In the genomic region with DNA sequence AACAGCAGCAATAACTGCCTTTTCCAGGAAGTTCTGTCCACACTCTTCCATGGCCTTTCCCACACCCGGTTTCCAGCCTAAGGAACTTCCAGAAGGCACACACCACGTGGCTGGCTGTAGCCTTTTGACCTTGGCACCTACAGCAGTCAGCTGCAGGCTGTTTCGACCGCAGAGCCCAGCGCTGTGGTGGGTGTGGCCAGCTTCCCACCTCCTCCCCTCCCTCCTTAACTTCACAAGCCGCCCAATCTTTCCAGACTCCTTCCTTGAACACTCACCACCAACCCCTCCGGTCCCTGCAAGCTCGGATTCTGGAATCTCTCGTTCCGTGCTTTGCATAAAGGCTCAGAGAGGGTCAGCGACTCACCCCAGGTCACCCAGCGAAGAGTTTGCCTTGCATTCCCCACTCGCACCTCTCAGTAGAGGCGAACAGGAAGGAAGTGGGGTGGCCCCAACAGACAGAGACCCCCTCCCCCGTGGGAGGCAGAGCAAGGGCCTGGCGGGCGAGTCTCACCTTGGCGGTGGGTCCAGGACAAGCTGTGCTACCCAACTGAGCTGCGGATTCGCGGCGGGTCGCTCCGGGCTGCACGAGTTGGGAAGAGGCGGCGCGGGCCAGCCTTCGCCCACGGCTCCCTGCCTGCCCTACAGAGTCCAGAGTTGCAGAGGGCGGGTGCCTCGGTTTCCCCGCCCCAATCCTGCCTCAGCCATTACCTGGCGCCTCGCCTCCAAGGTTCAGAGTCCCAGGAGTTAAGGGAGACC, we compare ENCODE assay signal across 8 mouse cellular contexts. TPM values are rescaled to one million over a fixed set of nuclear protein-coding genes. Genes with fewer than 3 reads are reported as not detected.
DNase-seq lines count a peak whose midpoint lies in the region; ATAC-seq lines count a peak whose summit lies in the region.

No protein-coding gene starts in this region.

- no peak for ATAC-seq in forebrain, embryonic 14.5 days
- ATAC-seq in liver, embryonic 12.5 days, result peak; percentile 58

- H3K9ac ChIP-seq in forebrain, embryonic 14.5 days (ENCODE audit: low read length), result no peak overlapping the region
- H3K9ac ChIP-seq in liver, embryonic 12.5 days, result peak overlapping the region; percentile 80

- H3K4me3 ChIP-seq in forebrain, embryonic 14.5 days (ENCODE audit: low read depth, low read length), result no peak overlapping the region
- H3K4me3 ChIP-seq in liver, embryonic 12.5 days, result peak overlapping the region; percentile 69

- WGBS in forebrain, embryonic 14.5 days, result 2% methylated on average over 35 of the region's 35 CpGs
- WGBS in liver, embryonic 12.5 days (ENCODE audit: insufficient replicate concordance), result 1% methylated on average over 35 of the region's 35 CpGs

- DNase-seq in urinary bladder, postnatal 14 days (ENCODE audit: low spot score), result peak; percentile 47
- no peak for DNase-seq in urinary bladder, postnatal 4 days (ENCODE audit: low spot score in 2 of 2)
- DNase-seq in forebrain, embryonic 14.5 days (ENCODE audit: low spot score), result no peak
- DNase-seq in induced T-regulatory cell, adult 2 months (ENCODE audit: low read depth), result peak; percentile 72
- peak; percentile 62 for DNase-seq in naive thymus-derived CD4-positive, alpha-beta T cell, adult 2 months (ENCODE audit: low read depth)
- peak; percentile 90 for DNase-seq in thymus, postnatal 14 days
- DNase-seq in frontal cortex, postnatal 36 days (ENCODE audit: low spot score in 2 of 2), result no peak

- H3K4me2 ChIP-seq in forebrain, embryonic 14.5 days (ENCODE audit: low read length), result peak overlapping the region; percentile 23; the same call in 1 of the 2 replicates
- peak overlapping the region; percentile 98 for H3K4me2 ChIP-seq in liver, embryonic 12.5 days

- H3K27ac ChIP-seq in forebrain, embryonic 14.5 days (ENCODE audit: low read depth, low read length), result no peak overlapping the region
- H3K27ac ChIP-seq in liver, embryonic 12.5 days, result peak overlapping the region; percentile 98

- peaks cover 15% of the 10 kb centered on the region; the same call in 1 of the 2 replicates for H3K27me3 ChIP-seq in forebrain, embryonic 14.5 days (replicated peaks; ENCODE audit: control insufficient read depth, insufficient read depth, low read length)
- no peaks in the 10 kb centered on the region for H3K27me3 ChIP-seq in liver, embryonic 12.5 days (replicated peaks)

- no peaks in the 10 kb centered on the region for H3K9me3 ChIP-seq in forebrain, embryonic 14.5 days (replicated peaks; ENCODE audit: control insufficient read depth, low read length)
- H3K9me3 ChIP-seq in liver, embryonic 12.5 days (replicated peaks), result no peaks in the 10 kb centered on the region

- H3K4me1 ChIP-seq in forebrain, embryonic 14.5 days (ENCODE audit: control insufficient read depth, insufficient read depth, low read length), result no peaks in the 10 kb centered on the region
- peaks cover 76% of the 10 kb centered on the region for H3K4me1 ChIP-seq in liver, embryonic 12.5 days

- H3K36me3 ChIP-seq in forebrain, embryonic 14.5 days (ENCODE audit: control insufficient read depth, insufficient read depth, low read length), result no peaks in the 10 kb centered on the region
- peaks cover 68% of the 10 kb centered on the region for H3K36me3 ChIP-seq in liver, embryonic 12.5 days

RNA-seq across cellular contexts. Expression of gene Acp5, which starts 4.1 kb away (rescaled TPM):
- polyA plus RNA-seq in forebrain, embryonic 14.5 days (2014; fragmentation: Nextera tagmentation; extraction: Ambion mirVana), result 0.38 and 0.42 TPM in 2 replicates
- polyA plus RNA-seq in liver, embryonic 12.5 days (2016; fragmentation: Nextera tagmentation; extraction: Ambion mirVana), result 176 and 179 TPM in 2 replicates

RNA-seq across cellular contexts. Expression of gene Elof1, which starts 14.4 kb away (rescaled TPM):
- polyA plus RNA-seq in forebrain, embryonic 14.5 days (2014; fragmentation: Nextera tagmentation; extraction: Ambion mirVana), result 213 and 240 TPM in 2 replicates
- polyA plus RNA-seq in liver, embryonic 12.5 days (2016; fragmentation: Nextera tagmentation; extraction: Ambion mirVana), result 103 and 113 TPM in 2 replicates

RNA-seq across cellular contexts. Expression of gene Pigyl, which starts 25.2 kb away (rescaled TPM):
- polyA plus RNA-seq in forebrain, embryonic 14.5 days (2014; fragmentation: Nextera tagmentation; extraction: Ambion mirVana), result 93.5 and 109 TPM in 2 replicates
- 41.1 and 46.3 TPM in 2 replicates for polyA plus RNA-seq in liver, embryonic 12.5 days (2016; fragmentation: Nextera tagmentation; extraction: Ambion mirVana)

RNA-seq across cellular contexts. Expression of gene Cnn1, which starts 32.4 kb away (rescaled TPM):
- polyA plus RNA-seq in forebrain, embryonic 14.5 days (2014; fragmentation: Nextera tagmentation; extraction: Ambion mirVana), result 0.19 and 0.72 TPM in 2 replicates
- polyA plus RNA-seq in liver, embryonic 12.5 days (2016; fragmentation: Nextera tagmentation; extraction: Ambion mirVana), result 0.80 and 0.81 TPM in 2 replicates

RNA-seq across cellular contexts. Expression of gene Ecsit, which starts 46.2 kb away (rescaled TPM):
- polyA plus RNA-seq in forebrain, embryonic 14.5 days (2014; fragmentation: Nextera tagmentation; extraction: Ambion mirVana), result 47.2 and 56.2 TPM in 2 replicates
- polyA plus RNA-seq in liver, embryonic 12.5 days (2016; fragmentation: Nextera tagmentation; extraction: Ambion mirVana), result 36.9 and 40.6 TPM in 2 replicates

Comparison
In these comparisons a context has a peak if more than half of its experiments do, and no peak if none do; other contexts are left out.
1. DNase-seq: peak in urinary bladder, postnatal 14 days (single experiment), induced T-regulatory cell, adult 2 months (single experiment), naive thymus-derived CD4-positive, alpha-beta T cell, adult 2 months (single experiment) and thymus, postnatal 14 days (single experiment); none in urinary bladder, postnatal 4 days (0 of 2), forebrain, embryonic 14.5 days (single experiment) and frontal cortex, postnatal 36 days (0 of 2).
2. RNA of gene Acp5, which starts 4.1 kb away (polyA plus RNA-seq): 176 to 179 TPM in liver, embryonic 12.5 days; 0.38 to 0.42 TPM in forebrain, embryonic 14.5 days; every median in the first group is over 100 times any median in the second.